Mouse (Mus musculus) hindbrain, embryonic 12.5 days (tissue): ENCODE results near the gene Epha1. TPM values are rescaled to one million over a fixed set of nuclear protein-coding genes. Genes with fewer than 3 reads are reported as not detected.

ENCODE experiments used
- ATAC-seq: fragments of 200-750 bp; cut with Nextera tagmentation; 2 replicates; pipeline ENCODE4 v1.8.0; 2017; ENCODE audit warnings: moderate TSS enrichment; ENCODE audit not compliant: low FRiP score
- H3K27ac ChIP-seq: fragments of 300-500 bp; sonication (generic); 2 replicates; pipeline ENCODE4 v1.5.1; 2016; ENCODE audit warnings: mild to moderate bottlenecking
- H3K27me3 ChIP-seq: fragments of 300-500 bp; sonication (generic); 2 replicates; pipeline ENCODE4 v1.6.1; 2016; ENCODE audit warnings: mild to moderate bottlenecking
- H3K36me3 ChIP-seq: fragments of 300-500 bp; sonication (generic); 2 replicates; pipeline ENCODE4 v1.6.1; 2016; ENCODE audit warnings: mild to moderate bottlenecking
- H3K4me1 ChIP-seq: fragments of 300-500 bp; sonication (generic); 2 replicates; pipeline ENCODE4 v1.6.1; 2016
- H3K4me2 ChIP-seq: fragments of 300-500 bp; sonication (generic); replicated peaks from 2 replicates; pipeline ENCODE4 v1.6.1; 2016; ENCODE audit warnings: mild to moderate bottlenecking
- H3K4me3 ChIP-seq: fragments of 300-500 bp; sonication (generic); 2 replicates; pipeline ENCODE4 v1.5.1; 2016; ENCODE audit warnings: mild to moderate bottlenecking
- H3K9ac ChIP-seq: fragments of 300-500 bp; sonication (generic); 2 replicates; pipeline ENCODE4 v1.6.1; 2016; ENCODE audit warnings: mild to moderate bottlenecking, moderate library complexity
- H3K9me3 ChIP-seq: fragments of 300-500 bp; sonication (generic); replicated peaks from 2 replicates; pipeline ENCODE4 v1.6.1; 2016; ENCODE audit warnings: mild to moderate bottlenecking
- WGBS: fragments of 180-500 bp; shearing (Covaris S2); methylation state at CpG from one replicate; pipeline ENCODE4 v1.1.7; 2016; 5-methylcytosine and 5-hydroxymethylcytosine counted together
- polyA plus RNA-seq: library from polyadenylated mRNA; unstranded; fragments of >200 nt; fragmentation: Nextera tagmentation; extraction: Ambion mirVana; gene quantifications from 2 replicates; pipeline ENCODE4 v1.2.1, GENCODE M21; 2016

Gene Epha1
- polyA plus RNA-seq, 1 experiment from 2014 or later = 1.9 TPM

- Histone ChIP-seq H3K4me1 (peaks cover 14% of the 10 kb centered on the region), H3K4me2 (no peak overlapping the region), H3K36me3 (peaks cover 66% of the 10 kb centered on the region), H3K27me3 (no peaks in the 10 kb centered on the region), H3K9ac (no peak overlapping the region), H3K9me3 (no peaks in the 10 kb centered on the region), H3K27ac (no peak overlapping the region), H3K4me3 (no peak overlapping the region)
- WGBS = 63% methylated on average over 6 of the region's 6 CpGs
- no peak for ATAC-seq
Measured at GRCm38 (mm10) chr6:42357901-42358300, 15.2 kb downstream of the Epha1 start.

GRCm38 (mm10) chr6:42356913-42357312 is 16.2 kb downstream of the Epha1 start:
- H3K27ac ChIP-seq = no peak overlapping the region
- H3K4me1 ChIP-seq = peaks cover 18% of the 10 kb centered on the region
- H3K4me2 ChIP-seq = no peak overlapping the region
- no peak overlapping the region for H3K4me3 ChIP-seq
- H3K36me3 ChIP-seq = peaks cover 68% of the 10 kb centered on the region
- no peaks in the 10 kb centered on the region for H3K27me3 ChIP-seq
- no peak overlapping the region for H3K9ac ChIP-seq
- no peaks in the 10 kb centered on the region for H3K9me3 ChIP-seq
- no peak for ATAC-seq
- WGBS = 93% methylated on average over 5 of the region's 5 CpGs

GRCm38 (mm10) chr6:42355794-42356600 is 17.1 kb downstream of the Epha1 start:
- 94% methylated on average over 13 of the region's 13 CpGs for WGBS
- no peak for ATAC-seq
- H3K27ac ChIP-seq = no peak overlapping the region
- peaks cover 27% of the 10 kb centered on the region for H3K4me1 ChIP-seq
- H3K9me3 ChIP-seq = no peaks in the 10 kb centered on the region
- no peak overlapping the region for H3K4me2 ChIP-seq
- no peak overlapping the region for H3K4me3 ChIP-seq
- peaks cover 73% of the 10 kb centered on the region for H3K36me3 ChIP-seq
- H3K9ac ChIP-seq = no peak overlapping the region
- H3K27me3 ChIP-seq = no peaks in the 10 kb centered on the region

- peaks cover 67% of the 10 kb centered on the region for H3K36me3 ChIP-seq
- 96% methylated on average over 6 of the region's 6 CpGs for WGBS
Measured at GRCm38 (mm10) chr6:42355366-42355765, 17.7 kb downstream of the Epha1 start.

DNA sequence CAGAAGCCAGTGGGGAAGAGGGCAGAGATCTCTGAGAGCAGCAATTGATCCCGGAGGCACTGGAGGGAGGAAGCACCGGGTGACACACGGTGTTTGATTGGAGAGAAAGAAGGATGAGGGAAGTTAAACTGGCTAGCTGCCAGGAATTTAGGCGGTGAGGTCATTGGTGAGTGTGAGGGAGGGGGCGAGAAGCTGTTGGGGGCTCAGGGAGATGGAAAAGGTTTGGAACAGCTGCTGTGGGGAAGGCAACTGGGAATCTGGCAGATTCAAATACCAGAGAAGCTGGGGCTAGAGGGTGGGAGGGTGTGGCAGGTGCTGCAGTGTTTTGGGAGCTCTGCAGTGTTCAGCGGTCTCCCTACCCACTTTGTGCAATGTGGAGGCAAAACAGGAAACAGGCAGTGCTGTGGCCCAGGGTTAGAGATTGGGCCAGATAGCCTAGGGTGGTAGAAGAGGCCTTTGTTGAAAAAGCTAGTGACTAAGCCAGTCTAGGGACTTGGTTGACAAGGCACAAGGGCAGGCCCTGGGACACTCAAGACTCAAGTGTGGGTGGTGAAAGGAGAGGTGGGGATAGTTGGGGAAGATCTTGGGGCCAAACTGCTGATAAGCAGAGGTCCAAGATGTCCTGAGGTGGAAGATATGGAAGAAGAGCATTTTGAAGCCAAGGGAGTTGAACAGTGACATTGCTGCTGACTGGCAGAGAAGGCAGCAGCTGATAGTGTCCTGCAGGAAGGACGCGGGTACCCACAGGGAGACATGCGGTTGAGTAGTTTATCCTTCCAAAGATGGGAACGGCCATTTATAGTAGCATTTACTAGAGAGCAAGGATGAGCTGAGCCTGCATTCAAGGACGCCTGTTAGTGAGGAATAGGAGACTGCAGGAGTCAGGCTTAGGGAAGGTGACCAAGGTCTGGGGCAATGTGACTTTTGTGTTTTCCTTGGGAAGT is 18.7 kb downstream of the Epha1 start:
- WGBS = 68% methylated on average over 11 of the region's 11 CpGs
- no peak for ATAC-seq
- Histone ChIP-seq H3K4me2 (0 out of 2 replicates have a peak overlapping the region, but pooled peaks have one; percentile 11), H3K36me3 (peaks cover 63% of the 10 kb centered on the region), H3K9ac (no peak overlapping the region), H3K4me1 (peaks cover 32% of the 10 kb centered on the region), H3K27ac (no peak overlapping the region), H3K27me3 (no peaks in the 10 kb centered on the region), H3K9me3 (no peaks in the 10 kb centered on the region), H3K4me3 (no peak overlapping the region)

More at GRCm38 (mm10) chr6:42355366-42355765, 17.7 kb downstream of the Epha1 start:
- no peaks in the 10 kb centered on the region for H3K27me3 ChIP-seq
- H3K27ac ChIP-seq = no peak overlapping the region
- ATAC-seq = no peak
- peaks cover 32% of the 10 kb centered on the region for H3K4me1 ChIP-seq
- H3K9ac ChIP-seq = no peak overlapping the region
- H3K9me3 ChIP-seq = no peaks in the 10 kb centered on the region
- no peak overlapping the region for H3K4me3 ChIP-seq
- H3K4me2 ChIP-seq = no peak overlapping the region

DNA sequence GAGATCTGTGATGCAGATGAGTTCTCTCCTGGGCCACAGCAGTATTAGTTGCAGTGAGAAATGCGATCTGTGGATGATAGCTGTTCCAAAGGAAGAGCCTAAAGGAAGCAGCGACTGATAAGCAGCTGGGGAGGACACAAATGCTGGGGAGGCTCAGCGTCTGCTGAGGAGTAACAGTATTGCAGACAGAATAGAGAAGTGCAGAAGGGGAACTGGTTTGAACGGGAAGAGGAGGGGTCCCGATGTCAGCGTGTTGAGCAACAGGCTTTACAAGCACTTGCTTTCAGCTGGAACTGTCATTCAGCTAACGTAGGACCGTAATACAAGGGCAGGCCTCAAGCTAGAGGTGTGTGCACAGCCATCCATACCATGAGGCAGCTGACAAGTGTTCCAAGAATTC is 19.9 kb downstream of the Epha1 start:
- Histone ChIP-seq H3K27ac (no peak overlapping the region), H3K4me1 (peaks cover 37% of the 10 kb centered on the region), H3K9ac (no peak overlapping the region), H3K9me3 (no peaks in the 10 kb centered on the region), H3K4me3 (no peak overlapping the region), H3K27me3 (no peaks in the 10 kb centered on the region), H3K36me3 (peaks cover 52% of the 10 kb centered on the region), H3K4me2 (no peak overlapping the region)
- 88% methylated on average over 8 of the region's 8 CpGs for WGBS
- no peak for ATAC-seq

GRCm38 (mm10) chr6:42352486-42352846 is 20.6 kb downstream of the Epha1 start:
- H3K27ac ChIP-seq = no peak overlapping the region
- H3K9me3 ChIP-seq = no peaks in the 10 kb centered on the region
- 98% methylated on average over 1 of the region's 1 CpGs for WGBS
- H3K4me1 ChIP-seq = peaks cover 37% of the 10 kb centered on the region
- no peak for ATAC-seq
- H3K27me3 ChIP-seq = no peaks in the 10 kb centered on the region
- H3K36me3 ChIP-seq = peaks cover 44% of the 10 kb centered on the region
- H3K9ac ChIP-seq = no peak overlapping the region
- H3K4me3 ChIP-seq = no peak overlapping the region
- H3K4me2 ChIP-seq = 0 out of 2 replicates have a peak overlapping the region, but pooled peaks have one; percentile 2

DNA sequence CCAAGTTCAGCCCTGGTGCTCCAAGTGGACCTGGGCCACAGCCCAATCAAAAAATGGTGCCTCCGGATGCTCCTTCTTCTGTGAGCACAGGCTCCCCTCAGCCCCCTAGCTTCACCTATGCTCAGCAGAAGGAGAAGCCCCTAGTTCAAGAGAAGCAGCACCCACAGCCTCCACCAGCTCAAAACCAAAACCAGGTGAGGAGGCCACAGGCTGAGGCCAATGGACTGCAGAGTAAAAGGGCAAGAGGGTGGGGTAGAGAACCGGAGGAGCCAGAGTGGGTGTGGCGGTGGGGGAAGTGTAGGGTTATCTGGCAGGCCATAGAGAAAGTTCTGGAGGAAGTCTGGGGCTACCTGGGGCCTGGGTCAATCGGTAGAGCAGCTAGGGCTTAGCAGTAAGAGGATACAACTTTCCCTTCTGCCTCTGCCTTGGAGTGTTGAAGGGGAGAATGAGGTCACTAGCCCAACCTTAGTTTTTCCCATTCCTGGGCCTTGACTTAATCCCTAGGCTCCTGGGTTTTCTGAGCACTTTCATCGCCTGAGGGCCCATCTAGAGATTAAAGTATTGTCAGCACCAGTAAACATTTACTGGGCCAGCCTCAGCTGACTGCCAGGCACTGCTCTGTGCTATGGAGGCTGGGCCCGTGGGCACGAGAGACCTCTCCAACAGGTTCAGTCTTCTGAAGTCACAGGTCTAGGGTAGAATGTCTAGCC is 21.1 kb downstream of the Epha1 start:
- peaks cover 39% of the 10 kb centered on the region for H3K36me3 ChIP-seq
- H3K4me3 ChIP-seq = no peak overlapping the region

DNA sequence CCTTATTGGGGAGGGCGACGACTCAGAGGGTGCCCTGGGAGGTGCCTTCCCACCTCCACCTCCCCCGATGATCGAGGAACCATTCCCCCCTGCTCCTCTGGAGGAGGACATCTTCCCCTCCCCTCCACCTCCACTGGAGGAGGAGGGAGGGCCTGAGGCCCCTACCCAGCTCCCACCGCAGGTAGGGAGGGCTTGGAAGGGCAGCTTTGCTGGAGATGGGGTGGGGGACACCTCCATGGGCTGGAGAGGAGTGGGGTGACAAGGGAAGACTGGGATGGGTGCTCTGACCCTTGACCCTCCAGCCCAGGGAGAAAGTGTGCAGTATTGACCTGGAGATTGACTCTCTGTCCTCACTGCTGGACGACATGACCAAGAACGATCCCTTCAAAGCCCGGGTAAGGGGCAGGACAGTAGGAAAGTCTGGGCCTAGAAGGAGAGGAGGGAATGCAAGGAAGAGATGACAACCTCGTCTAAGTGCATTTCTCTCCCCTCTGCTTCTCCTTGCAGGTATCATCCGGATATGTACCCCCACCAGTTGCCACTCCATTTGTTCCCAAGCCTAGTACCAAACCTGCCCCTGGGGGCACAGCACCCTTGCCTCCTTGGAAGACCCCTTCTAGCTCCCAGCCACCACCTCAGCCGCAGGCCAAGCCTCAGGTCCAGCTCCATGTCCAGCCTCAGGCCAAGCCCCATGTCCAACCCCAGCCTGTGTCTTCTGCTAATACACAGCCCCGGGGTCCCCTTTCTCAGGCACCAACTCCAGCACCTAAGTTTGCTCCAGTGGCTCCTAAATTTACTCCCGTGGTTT is 21.9 kb downstream of the Epha1 start:
- Histone ChIP-seq H3K9ac (peak overlapping the region; percentile 88), H3K4me3 (peak overlapping the region; percentile 75), H3K27ac (peak overlapping the region; percentile 92), H3K9me3 (no peaks in the 10 kb centered on the region), H3K36me3 (peaks cover 31% of the 10 kb centered on the region), H3K4me1 (peaks cover 37% of the 10 kb centered on the region), H3K4me2 (peak overlapping the region; percentile 66), H3K27me3 (no peaks in the 10 kb centered on the region)
- ATAC-seq = 0 out of 2 replicates have a peak, but pooled peaks have one; percentile 0
- WGBS = 48% methylated on average over 10 of the region's 13 CpGs

More for the DNA sequence above, 21.1 kb downstream of the Epha1 start:
- Histone ChIP-seq H3K27ac (no peak overlapping the region), H3K4me1 (peaks cover 37% of the 10 kb centered on the region), H3K9me3 (no peaks in the 10 kb centered on the region), H3K4me2 (peak overlapping the region; percentile 66; the same call in 1 of the 2 replicates), H3K9ac (no peak overlapping the region), H3K27me3 (no peaks in the 10 kb centered on the region)
- no peak for ATAC-seq
- WGBS = 86% methylated on average over 7 of the region's 7 CpGs

- Histone ChIP-seq H3K4me3 (peak overlapping the region; percentile 75), H3K27ac (peak overlapping the region; percentile 92), H3K27me3 (no peaks in the 10 kb centered on the region), H3K4me1 (peaks cover 37% of the 10 kb centered on the region), H3K4me2 (peak overlapping the region; percentile 66), H3K9ac (peak overlapping the region; percentile 88), H3K36me3 (peaks cover 23% of the 10 kb centered on the region), H3K9me3 (no peaks in the 10 kb centered on the region)
- peak; percentile 72 for ATAC-seq
- WGBS = under 1% methylated on average over 48 of the region's 72 CpGs
Measured at GRCm38 (mm10) chr6:42350021-42350967, 22.8 kb downstream of the Epha1 start.
